Mouse (Mus musculus) G1E (cell line): ENCODE results near the gene Tmem151a.

Source experiments
- CTCF ChIP-seq: IDR thresholded peaks from 2 replicates; pipeline ENCODE4 v1.5.1; 2012; ENCODE audit warnings: low read depth, low read length, inconsistent platforms, mixed read lengths
- GATA2 ChIP-seq: IDR thresholded peaks from 2 replicates; pipeline ENCODE4 v1.6.1; 2012; ENCODE audit warnings: low read depth, low read length, inconsistent platforms, borderline replicate concordance
- POLR2AphosphoS5 ChIP-seq: IDR thresholded peaks from 2 replicates; pipeline ENCODE4 v1.6.1; 2012; ENCODE audit warnings: low read depth, low read length, inconsistent platforms; ENCODE audit not compliant: insufficient replicate concordance

DNA sequence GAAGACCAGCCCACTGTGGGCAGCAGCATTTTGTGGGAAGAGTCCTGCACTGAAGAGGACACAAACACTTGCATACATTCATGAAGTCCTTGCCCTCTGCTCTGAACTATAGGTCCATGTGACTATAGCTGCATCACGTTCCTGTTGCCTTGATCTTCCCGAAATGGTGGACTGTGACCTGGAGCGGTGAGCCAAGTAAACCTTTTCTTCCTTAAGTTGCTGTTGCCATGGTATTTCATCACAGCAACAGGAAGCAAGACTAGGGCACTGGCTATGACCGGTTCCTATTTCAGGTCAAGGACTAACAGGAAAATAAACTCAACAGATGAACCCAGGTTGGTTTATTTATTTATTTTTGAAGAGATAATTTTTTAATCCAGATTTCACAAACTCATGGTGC, 45.9 kb upstream of the Tmem151a start:
- no peak for TF ChIP-seq CTCF
- TF ChIP-seq POLR2AphosphoS5: no peak
- no peak for TF ChIP-seq GATA2
